ENCODE assay signal across 24 mouse cellular contexts in the genomic region with DNA sequence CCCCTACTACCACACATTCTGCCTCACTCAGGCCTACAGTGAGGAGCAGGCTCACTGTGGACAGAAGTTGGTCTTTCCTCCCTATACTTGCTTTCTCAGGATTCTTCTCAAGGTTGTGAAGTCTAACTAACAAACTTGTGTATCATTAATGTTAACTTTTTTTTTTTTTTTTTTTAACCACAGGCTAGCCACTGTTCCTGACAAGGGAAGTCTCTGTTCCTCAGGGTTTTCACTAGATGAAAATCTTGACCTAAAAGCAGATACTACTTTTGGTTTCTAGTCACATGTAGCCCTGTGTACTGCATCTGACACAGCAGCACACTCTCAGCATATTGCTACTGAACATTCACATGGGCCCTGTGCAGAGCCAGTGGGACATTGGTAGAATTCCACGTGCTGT. TPM values are rescaled to one million over a fixed set of nuclear protein-coding genes. Genes with fewer than 3 reads are reported as not detected.
DNase-seq lines count a peak whose midpoint lies in the region; ATAC-seq and TF ChIP-seq lines count a peak whose summit lies in the region.
"Had no signal": no experiment of that assay in that cellular context is flagged by ENCODE, and none has a peak within 500 bp of the region (broad histone marks: within the 10 kb centered on the region; RNA-seq: fewer than 3 reads in every experiment).

No protein-coding gene starts in this region.

- H3K4me1 ChIP-seq in CH12.LX (ENCODE audit: control insufficient read depth in 1 of 2, insufficient read depth in 2 of 2) (peaks cover 3 to 22% of the 10 kb centered on the region in 2 experiments; a peak in 3 of 4 replicates), MEL (ENCODE audit: control insufficient read depth in 1 of 2, insufficient read depth in 2 of 2, low read length in 2 of 2) (peaks cover 0 to 3% of the 10 kb centered on the region in 2 experiments; a peak in 2 of 4 replicates)
- H3K4me1 ChIP-seq in hindbrain, embryonic 13.5 days (replicated peaks): peaks cover 52% of the 10 kb centered on the region

- no peaks in the 10 kb centered on the region for H3K27me3 ChIP-seq in CH12.LX (replicated peaks)
- no peaks in the 10 kb centered on the region for H3K27me3 ChIP-seq in MEL (ENCODE audit: control insufficient read depth in 1 of 2, insufficient read depth in 2 of 2, low read length in 2 of 2)
- no peaks in the 10 kb centered on the region for H3K27me3 ChIP-seq in hindbrain, embryonic 13.5 days
- H3K27me3 ChIP-seq: Patski had no signal

- no peaks in the 10 kb centered on the region; the same call in 1 of the 2 replicates for H3K79me2 ChIP-seq in CH12.LX (replicated peaks; ENCODE audit: control insufficient read depth, extremely low read depth, insufficient read depth, poor library complexity, severe bottlenecking)
- no peaks in the 10 kb centered on the region for H3K79me2 ChIP-seq in MEL (ENCODE audit: control insufficient read depth, insufficient read depth, low read length, poor library complexity)

- 80% methylated on average over 1 of the region's 1 CpGs for WGBS in hindbrain, embryonic 13.5 days

- no peak for TF ChIP-seq EP300 in CH12.LX (IDR thresholded peaks at IDR 0.05; ENCODE audit: low read length)
- TF ChIP-seq EP300 in MEL (IDR thresholded peaks at IDR 0.05; ENCODE audit: low read depth in 1 of 2, low read length in 2 of 2): no peak

- 0 out of 2 replicates have a peak, but pooled peaks have one; percentile 19 for ATAC-seq in common myeloid progenitor, adult 5-6 weeks (replicated peaks; ENCODE audit: low read depth, poor library complexity, severe bottlenecking)
- ATAC-seq in hindbrain, embryonic 13.5 days (ENCODE audit: low FRiP score): no peak
- ATAC-seq: activated CD4-positive, CD25-positive, alpha-beta regulatory T cell, adult 4 months; CD4-positive, CD25-positive, alpha-beta regulatory T cell, adult 4 months; Patski had no signal

- no peak overlapping the region for H3K4me2 ChIP-seq in CH12.LX (ENCODE audit: insufficient read depth, low read depth, poor library complexity, severe bottlenecking)
- no peak overlapping the region for H3K4me2 ChIP-seq in hindbrain, embryonic 13.5 days

- TF ChIP-seq POLR2A in CH12.LX (IDR thresholded peaks at IDR 0.05; ENCODE audit: low read depth, low read length) (no peak), MEL (IDR thresholded peaks at IDR 0.05; ENCODE audit: control insufficient read depth in 1 of 2, insufficient read depth in 1 of 2, low read depth in 1 of 2, low read length in 2 of 2, poor library complexity in 1 of 2) (no peak)

- in situ Hi-C loops in CH12.LX (cut with MboI; ENCODE audit: low pct_ligation_motif_present, low pct_unique_long_range_greater_than_20kb, low sequenced_read_pairs): no loop called here

- H3K36me3 ChIP-seq in CH12.LX (replicated peaks in 1 of 2; ENCODE audit: control insufficient read depth in 1 of 2, insufficient read depth in 1 of 2, low read length in 1 of 2) (peaks cover 0 to 8% of the 10 kb centered on the region in 2 experiments), MEL (ENCODE audit: control insufficient read depth in 1 of 2, insufficient read depth in 2 of 2, low read length in 2 of 2) (peaks cover 0 to 3% of the 10 kb centered on the region in 2 experiments; a peak in 3 of 4 replicates)
- H3K36me3 ChIP-seq in hindbrain, embryonic 13.5 days: no peaks in the 10 kb centered on the region

- no peak for TF ChIP-seq CTCF in CH12.LX (conservative IDR thresholded peaks at IDR 0.05 in 1 of 2, IDR thresholded peaks at IDR 0.05 in 1 of 2; ENCODE audit: low read depth in 2 of 2, low read length in 2 of 2)
- no peak for TF ChIP-seq CTCF in MEL (IDR thresholded peaks at IDR 0.05 in 2 of 3, conservative IDR thresholded peaks at IDR 0.05 in 1 of 3; ENCODE audit: control insufficient read depth in 1 of 3, insufficient read depth in 1 of 3, low read depth in 2 of 3, low read length in 3 of 3, poor library complexity in 1 of 3, severe bottlenecking in 1 of 3)

- TF ChIP-seq RAD21 in CH12.LX (IDR thresholded peaks at IDR 0.05; ENCODE audit: low read depth, low read length) (no peak), MEL (IDR thresholded peaks at IDR 0.05; ENCODE audit: low read depth, low read length) (no peak)

- H3K27ac ChIP-seq in CH12.LX (ENCODE audit: insufficient read depth, low read depth) (no peak overlapping the region), MEL (ENCODE audit: control insufficient read depth, low read depth, low read length) (no peak overlapping the region)
- no peak overlapping the region for H3K27ac ChIP-seq in hindbrain, embryonic 13.5 days

- H3K9ac ChIP-seq in CH12.LX (ENCODE audit: insufficient read depth, low read depth) (no peak overlapping the region), MEL (ENCODE audit: control insufficient read depth, low read depth, low read length, poor library complexity, severe bottlenecking) (no peak overlapping the region)
- no peak overlapping the region for H3K9ac ChIP-seq in hindbrain, embryonic 13.5 days

- H3K4me3 ChIP-seq in CH12.LX (replicated peaks in 1 of 3; ENCODE audit: low read depth in 2 of 3, low read length in 2 of 3, poor library complexity in 1 of 3) (no peak overlapping the region), MEL (ENCODE audit: control insufficient read depth in 1 of 2, insufficient read depth in 1 of 2, low read depth in 2 of 2, low read length in 2 of 2) (no peak overlapping the region)
- no peak overlapping the region for H3K4me3 ChIP-seq in hindbrain, embryonic 13.5 days

- DNase-seq in 416B (ENCODE audit: low read depth): peak; percentile 27
- no peak for DNase-seq in CH12.LX (ENCODE audit: extremely low read depth)
- DNase-seq in MEL (ENCODE audit: low read depth, low spot score): no peak
- DNase-seq in cerebellum, adult 18-20 months: no peak
- no peak for DNase-seq in adrenal gland, postnatal 10 days
- DNase-seq in right cerebral cortex, adult 18-20 months: no peak
- DNase-seq: adrenal gland, adult 2 months; adrenal gland, adult 8-10 months; adrenal gland, postnatal 14 days; adrenal gland, postnatal 25 days; adrenal gland, postnatal 36 days; B cell, adult 2 months; cerebellum, adult 11 months; cerebellum, adult 11-12 months; cerebellum, adult 2 months; cerebellum, adult 8-10 months; cerebellum, adult 9-10 months; cerebellum, adult 9-11 months had no signal

- dilution Hi-C loops in CH12.LX (cut with MboI; ENCODE audit: extremely low pct_ligation_motif_present, extremely low pct_unique_long_range_greater_than_20kb, low sequenced_read_pairs): no loop called here

- H3K9me3 ChIP-seq in CH12.LX (replicated peaks; ENCODE audit: low read length) (no peaks in the 10 kb centered on the region), MEL (replicated peaks; ENCODE audit: insufficient read depth, low read length) (no peaks in the 10 kb centered on the region)
- no peaks in the 10 kb centered on the region for H3K9me3 ChIP-seq in hindbrain, embryonic 13.5 days
- H3K9me3 ChIP-seq: G1E had no signal

TF ChIP-seq in CH12.LX, 34 proteins besides CTCF, POLR2A, EP300 and RAD21:
- TF ChIP-seq BHLHE40 (IDR thresholded peaks at IDR 0.05; ENCODE audit: low read depth, low read length) (peak; percentile 38; the same call in 1 of the 2 replicates), ZNF384 (IDR thresholded peaks at IDR 0.05; ENCODE audit: low read depth, low read length) (peak; percentile 60), JUND (conservative IDR thresholded peaks at IDR 0.05; ENCODE audit: low read depth, low read length) (no peak)

TF ChIP-seq in MEL, 35 proteins besides CTCF, POLR2A, EP300 and RAD21:
- TF ChIP-seq ZNF384 (IDR thresholded peaks at IDR 0.05; ENCODE audit: low read depth, low read length) (peak; percentile 60), SMC3 (IDR thresholded peaks at IDR 0.05; ENCODE audit: low read depth, low read length) (no peak), JUND (IDR thresholded peaks at IDR 0.05; ENCODE audit: low read depth, low read length) (no peak), NRF1 (IDR thresholded peaks at IDR 0.05; ENCODE audit: insufficient read depth, low read depth, low read length, poor library complexity, severe bottlenecking) (no peak), RCOR1 (IDR thresholded peaks at IDR 0.05; ENCODE audit: low read depth, low read length) (no peak)
TF ChIP-seq in MEL: peak in this region for 1.

RNA-seq across cellular contexts. Expression of gene Med27, which starts 55.2 kb away (rescaled TPM):
- 32.1 and 33.2 TPM in 2 replicates for total RNA-seq in CH12.LX (2012; rRNA removed)
- 36.2 and 36.3 TPM in 2 replicates for total RNA-seq in CH12.LX (2014; rRNA removed)
- polyA plus RNA-seq in CH12.LX (2012; ENCODE audit: insufficient read length, low read depth): 28.6 and 33.6 TPM in 2 replicates
- 43.5 and 46.9 TPM in 2 replicates for total RNA-seq in MEL (2012; rRNA removed)
- 10 to 100 TPM in 1 of 2 experiments, not detected in 1; 46.3 TPM for polyA plus RNA-seq in MEL (2012; ENCODE audit: insufficient read depth in 1 of 2, insufficient read length in 2 of 2, low read depth in 1 of 2, low replicate concordance in 2 of 2, missing spikeins in 1 of 2)
- 16.1 and 21.3 TPM in 2 replicates for total RNA-seq in common myeloid progenitor, adult 5-6 weeks (2017)
- 74.3 and 85.3 TPM in 2 replicates for polyA plus RNA-seq in hindbrain, embryonic 13.5 days (2015; fragmentation: Nextera tagmentation; extraction: Ambion mirVana)
- 10 to 100 TPM; 18.6 to 21.7 TPM for total RNA-seq in adrenal gland, postnatal 10 days (2021)
